Mouse (Mus musculus): ENCODE results near the gene Trim7.

- TF ChIP-seq POLR2A (IDR thresholded peaks at IDR 0.05; ENCODE audit: low read depth, low read length): no peak
- no peak for TF ChIP-seq CTCF (IDR thresholded peaks at IDR 0.05; ENCODE audit: extremely low read depth, insufficient read depth, insufficient read length, insufficient replicate concordance)
Observed at GRCm38 (mm10) chr11:48827926-48828325, 2.0 kb downstream of the Trim7 start.
